Mouse (Mus musculus): ENCODE results near the gene Ap2a1.

Gene Ap2a1

DNA sequence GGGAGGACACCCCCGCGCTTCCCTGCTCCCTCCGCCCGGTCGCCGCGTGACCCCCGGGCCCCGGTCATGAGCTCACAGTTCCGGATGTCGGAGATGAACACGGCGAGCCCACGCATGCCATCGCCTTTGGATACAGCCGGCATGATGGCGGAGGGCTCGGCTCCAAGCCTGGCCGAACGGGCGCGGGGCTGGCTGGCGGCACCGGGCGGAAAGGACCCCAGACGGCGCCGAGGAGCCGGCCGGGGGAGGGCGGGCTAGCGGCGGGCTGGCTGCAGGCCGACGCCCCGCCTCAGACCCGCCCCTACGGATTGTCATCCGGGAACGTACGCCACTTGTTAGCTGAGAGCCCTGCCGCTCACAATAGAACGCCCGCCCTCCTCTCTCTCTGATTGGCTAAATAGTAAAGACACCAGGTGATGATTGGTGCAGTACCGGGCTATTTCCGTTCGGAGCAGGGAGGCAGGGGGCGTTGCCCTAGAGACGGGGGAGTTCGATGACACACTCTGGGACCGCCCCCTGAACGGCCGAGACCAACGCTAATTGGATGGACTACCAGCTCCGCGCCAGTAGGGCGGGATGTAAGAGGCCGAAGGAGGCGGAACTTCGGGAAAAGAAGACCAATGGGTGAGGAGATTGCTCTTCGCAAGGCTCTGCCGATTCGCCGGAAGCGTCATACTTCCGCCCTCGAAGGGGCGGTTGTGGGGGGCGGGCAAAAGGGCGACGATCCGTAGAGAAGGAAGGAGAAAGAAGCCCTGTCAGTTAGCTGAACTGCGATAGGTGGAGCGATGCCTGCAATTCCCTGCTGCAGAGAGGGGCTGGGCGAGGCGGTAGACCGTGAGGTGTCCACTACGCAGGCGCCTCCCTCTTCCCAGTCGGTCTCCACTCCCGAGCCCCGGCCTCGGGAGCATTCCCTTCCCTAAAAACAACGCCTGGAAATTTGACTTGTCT lies at the start of gene Ap2a1:
Ap2a1 (minus strand) TSS at position 293 of the 948 bp plus-strand sequence.
- peak; percentile 95 for DNase-seq

DNA sequence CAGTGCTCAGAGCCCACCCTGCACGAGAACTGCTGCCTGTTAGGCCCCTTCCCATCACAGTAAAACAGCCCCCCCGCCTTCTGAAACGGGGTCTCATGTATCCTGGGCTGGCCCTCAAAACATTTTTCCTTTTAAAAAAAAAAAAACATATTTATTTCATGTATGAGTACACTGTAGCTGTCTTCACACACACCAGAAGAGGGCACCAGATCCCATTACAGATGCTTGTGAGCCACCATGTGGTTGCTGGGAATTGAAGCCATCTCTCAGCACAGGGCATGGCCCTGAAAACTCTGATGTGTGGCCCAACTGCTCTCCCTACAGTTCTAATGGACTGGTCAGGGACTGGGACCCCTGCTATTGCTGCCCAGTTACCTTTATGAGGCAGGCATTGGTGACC lies 49.0 kb upstream of the Ap2a1 start:
- no peak for DNase-seq

DNA sequence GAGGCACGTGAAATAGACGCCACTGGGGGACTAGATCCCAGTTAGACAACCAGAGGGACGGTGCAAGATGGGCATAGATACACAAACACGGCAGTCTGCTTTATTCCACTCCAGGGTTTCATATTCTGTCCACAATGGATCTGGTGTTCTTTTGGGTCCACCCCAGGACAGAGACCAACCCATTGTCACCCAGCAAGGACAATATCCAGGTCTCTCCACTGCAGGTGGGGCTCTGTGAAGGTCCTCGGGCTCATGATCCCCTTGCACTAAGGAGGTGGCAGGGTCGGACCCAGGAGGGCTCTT lies 45.8 kb upstream of the Ap2a1 start:
- no peak for DNase-seq

DNA sequence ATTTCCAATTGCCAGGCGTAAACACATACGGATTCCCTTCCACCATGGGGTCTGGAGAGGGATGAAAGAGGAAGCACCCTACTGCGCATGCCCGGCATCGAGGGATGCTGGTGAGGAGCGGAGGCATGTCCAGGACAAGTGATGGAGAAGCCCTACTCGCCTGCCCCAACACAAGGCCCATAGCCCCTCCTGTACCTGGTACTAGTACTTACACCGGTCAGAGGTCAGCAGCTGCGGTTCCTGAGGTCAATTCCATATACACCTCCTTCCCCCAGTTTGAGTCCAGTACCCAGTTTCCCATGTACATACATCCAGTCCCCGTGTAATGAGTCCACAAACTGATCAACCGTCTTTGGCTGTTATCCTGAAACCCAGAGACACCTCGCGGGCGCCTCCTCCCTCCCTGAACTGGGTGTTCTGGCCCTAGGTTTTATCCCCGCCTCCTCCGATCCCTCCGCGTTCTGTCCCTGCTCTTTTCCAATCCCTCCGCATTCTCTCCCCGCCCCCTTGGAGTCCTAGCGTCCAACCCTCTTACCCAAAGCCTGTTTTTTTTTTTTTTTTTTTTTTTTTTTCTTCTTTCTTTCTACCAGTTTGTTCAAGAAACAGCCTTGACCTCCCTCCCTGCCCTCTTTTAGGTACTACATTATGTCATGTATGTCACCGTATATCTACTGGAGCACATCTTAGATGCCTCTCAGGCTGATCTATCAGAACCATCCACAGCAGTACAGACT lies 45.3 kb upstream of the Ap2a1 start, which contains the start of gene Cpt1c:
Cpt1c (minus strand) TSS at position 469 of the 734 bp plus-strand sequence.
- peak; percentile 95 for DNase-seq

DNA sequence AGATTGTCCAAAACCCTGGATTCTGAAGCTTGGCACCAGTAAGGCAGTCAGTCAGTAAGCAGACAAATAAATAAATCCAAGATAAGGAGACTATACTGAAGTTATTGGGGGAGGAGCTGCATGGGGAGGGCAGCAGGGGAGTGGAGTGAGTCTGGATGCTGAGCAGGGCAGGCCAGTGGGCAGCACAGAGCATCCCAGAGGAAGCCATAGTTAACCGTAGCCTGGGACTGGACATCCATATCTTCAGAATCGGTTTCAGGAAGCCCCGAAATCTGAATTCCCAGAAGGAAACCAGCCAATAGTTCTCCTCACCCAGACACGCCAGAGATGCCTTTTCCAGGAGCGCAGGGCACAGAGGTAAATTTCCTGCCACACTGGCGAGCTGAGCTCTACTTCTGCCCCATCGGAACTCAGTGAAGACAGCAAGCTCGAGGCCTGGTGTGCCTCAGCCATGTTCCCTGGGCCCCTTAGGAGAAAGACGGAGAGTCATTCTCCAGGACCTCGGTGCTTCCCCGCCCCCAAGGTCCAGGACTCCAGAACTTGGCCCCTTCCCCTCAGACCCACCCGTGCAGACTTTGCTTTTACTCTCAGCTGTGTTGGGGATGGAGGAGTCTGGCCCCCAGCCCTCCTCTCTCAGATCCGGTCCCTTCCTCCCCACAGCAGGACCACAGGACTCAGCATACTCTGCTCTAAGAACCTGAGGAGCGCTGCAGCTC lies 44.3 kb upstream of the Ap2a1 start:
- DNase-seq, result no peak

DNA sequence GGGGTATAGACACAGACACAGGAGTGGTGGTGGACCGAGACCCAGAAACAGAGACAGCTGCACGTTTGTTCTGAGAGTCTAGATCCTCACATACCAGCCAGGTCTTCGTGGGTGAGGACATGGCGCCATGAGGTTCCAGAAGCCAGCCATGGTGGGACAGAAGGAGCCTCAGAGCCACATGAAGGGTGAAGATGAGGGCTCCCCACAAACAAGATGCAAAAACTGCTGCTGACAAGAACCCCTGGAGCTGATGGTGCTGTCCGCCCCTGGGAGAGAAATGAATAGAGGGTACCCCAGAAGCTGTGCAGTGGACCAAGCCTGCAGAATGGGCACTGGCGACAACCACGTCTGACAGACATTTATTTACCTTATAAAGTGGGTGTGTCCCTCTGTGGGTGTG lies 41.8 kb upstream of the Ap2a1 start:
- DNase-seq, result no peak

DNA sequence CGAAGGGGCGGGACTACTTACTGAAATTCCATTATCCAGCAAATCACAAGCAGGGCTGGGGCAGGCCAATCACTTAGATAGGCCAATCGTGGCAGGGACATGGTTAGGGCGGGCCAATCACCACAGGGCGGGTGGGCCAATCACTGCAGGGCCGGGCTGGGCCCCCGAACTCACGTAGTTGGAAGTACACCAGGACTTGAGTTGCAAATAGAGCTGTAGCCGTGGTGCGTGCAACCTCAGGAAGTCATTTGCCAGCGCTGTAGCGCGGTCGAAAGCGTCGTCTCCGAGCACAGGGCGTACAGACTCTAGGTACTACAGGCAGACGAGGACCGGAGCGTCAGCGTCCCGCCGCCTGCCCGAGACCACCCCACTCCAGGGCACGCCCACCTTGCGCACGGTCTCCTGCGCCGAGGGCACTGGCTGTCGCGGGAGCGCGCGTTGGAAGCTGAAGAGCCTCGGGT lies 41.0 kb upstream of the Ap2a1 start:
- DNase-seq, result peak; percentile 84

DNA sequence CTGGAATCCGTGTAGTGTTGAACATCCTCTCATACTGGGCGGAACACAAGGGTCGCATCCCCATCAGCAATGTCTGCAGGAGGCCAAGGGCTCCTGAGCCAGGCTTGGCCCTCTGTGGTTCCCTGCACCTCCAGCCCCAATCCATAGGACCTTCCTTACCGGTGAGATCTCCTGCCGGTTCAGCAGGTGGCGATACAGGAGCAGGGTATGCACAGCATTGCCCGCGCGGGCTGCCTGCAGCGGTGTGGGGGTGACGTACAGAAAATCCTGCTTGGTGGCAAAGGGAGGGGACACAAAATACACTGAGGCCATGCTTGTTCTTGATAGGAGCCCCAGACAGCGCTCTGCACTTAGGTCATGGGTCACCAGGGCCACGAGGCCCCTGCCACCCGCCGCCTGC lies 37.3 kb upstream of the Ap2a1 start:
- DNase-seq, result no peak

DNA sequence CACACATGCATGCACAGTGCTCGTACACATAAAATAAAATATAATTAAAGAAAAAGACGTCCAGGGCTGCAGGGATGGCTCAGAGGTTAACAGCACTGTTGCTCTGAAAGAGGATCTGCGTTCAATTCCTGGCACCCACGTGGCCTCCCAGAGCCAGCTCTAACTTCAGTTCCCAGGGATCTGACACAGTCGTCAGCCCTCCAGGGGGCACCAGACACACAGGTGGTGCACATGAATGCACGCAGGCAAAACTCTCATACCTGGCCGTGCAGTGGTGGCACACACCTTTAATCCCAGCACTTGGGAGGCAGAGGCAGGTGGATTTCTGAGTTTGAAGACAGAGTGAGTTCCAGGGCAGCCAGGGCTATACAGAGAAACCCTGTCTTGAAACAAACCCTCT lies 36.7 kb upstream of the Ap2a1 start:
- DNase-seq, result no peak

DNA sequence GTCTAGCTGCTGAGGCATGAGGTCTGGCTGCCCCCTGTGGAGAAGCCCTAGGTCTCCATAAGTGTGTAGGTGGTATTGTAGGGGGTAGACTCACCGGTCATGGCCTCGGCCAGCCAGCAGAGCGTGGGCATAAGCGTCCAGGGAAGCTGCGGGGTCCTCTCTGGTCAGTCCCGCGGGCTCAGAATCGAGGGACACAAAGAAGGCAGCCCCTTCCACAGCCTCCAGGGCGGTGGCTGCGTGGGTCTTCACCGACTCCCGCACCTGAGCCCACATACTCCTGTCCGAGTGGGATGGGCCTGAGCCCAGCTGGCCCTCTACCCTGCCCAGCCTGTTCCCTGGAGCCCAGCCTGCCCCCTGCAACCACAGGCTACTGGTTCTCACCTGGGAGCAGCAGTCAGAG lies 35.7 kb upstream of the Ap2a1 start:
- DNase-seq, result no peak

DNA sequence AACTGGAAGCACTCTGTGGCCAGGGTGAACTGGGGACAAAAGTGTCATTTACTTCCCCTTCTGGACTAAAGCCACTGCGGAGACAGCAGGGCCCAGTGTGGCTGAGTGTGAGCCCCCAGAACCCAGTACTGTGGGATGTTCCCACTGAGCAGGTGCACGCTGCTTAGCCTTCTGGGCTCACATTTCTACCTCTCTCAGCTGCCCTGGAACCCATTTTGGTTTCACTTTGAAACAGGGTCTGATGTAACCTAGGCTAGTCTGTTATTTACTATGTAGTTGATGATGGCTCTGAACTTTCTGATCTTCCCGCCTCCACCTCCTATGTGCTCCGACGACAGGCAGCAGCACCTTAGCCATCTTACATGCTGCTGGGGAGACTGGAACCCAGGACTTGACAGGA lies 33.5 kb upstream of the Ap2a1 start:
- DNase-seq, result no peak

DNA sequence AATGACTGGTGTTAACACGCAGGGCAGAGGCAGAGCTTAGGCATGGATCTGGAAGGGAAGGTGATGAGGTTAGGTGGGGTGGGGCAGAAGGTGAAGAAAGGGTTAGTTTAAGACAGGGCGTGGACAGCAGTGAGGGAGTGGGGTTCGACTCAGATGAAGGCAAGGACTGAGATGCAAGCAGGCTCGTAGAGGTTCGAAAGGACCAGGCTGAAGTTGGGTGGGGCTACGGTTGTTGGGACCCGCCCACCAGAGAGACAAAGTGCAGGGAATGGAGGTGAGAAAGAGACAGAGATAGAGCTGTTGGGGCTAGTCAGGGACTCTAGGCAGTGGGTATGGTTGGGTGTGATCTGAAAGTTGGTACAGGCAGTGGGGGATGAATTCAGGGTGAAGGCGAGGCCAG lies 33.0 kb upstream of the Ap2a1 start:
- no peak for DNase-seq

DNA sequence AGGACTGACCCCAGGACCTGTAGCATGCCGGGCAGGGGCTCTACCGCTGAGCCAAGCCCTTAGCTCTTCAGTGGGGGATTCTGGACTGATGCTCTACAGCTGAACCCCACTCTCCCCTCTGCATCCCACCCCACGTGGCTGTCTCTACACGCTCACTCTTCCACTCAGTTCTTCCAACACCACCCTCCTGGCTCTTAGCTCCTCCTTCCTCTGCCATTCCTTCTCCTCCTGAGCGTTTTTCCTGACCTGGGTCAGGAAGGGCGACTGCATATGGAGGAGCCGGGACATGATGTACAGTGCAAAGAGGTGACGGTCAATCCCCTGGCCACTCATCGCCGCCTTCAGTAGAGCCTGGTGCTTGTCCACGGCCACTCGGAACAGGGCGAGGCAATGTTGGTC lies 31.2 kb upstream of the Ap2a1 start:
- DNase-seq, result no peak

DNA sequence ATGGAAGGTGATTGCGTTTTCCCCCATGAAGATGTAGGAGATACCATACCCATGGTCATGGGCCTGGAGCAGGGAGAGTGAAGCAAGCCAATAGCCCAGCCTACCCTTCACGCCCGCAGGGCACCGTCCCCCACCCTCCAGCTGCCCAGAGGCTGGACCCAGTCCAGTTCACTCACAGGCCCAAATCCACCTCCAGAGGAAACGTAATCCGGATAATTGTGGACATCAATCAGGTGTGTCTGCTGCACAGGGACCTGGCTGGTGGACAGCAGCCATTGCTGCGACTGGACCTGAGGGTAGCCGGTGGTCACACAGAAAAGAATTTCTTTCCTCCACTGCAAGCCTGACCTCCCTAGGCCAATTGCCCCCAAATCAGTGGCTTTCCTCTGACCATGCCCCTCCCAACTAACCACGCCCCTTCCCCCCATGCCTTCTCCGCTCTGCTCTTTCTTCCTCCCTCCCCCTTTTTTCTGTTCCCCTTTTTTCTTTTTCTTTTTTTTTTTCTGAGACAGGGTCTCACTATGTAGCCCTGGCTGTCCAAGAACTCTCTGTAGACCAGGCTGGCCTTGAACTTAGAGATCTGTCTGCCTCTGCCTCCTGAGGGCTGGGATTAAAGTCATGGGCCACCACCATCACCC lies 30.7 kb upstream of the Ap2a1 start:
- no peak for DNase-seq

DNA sequence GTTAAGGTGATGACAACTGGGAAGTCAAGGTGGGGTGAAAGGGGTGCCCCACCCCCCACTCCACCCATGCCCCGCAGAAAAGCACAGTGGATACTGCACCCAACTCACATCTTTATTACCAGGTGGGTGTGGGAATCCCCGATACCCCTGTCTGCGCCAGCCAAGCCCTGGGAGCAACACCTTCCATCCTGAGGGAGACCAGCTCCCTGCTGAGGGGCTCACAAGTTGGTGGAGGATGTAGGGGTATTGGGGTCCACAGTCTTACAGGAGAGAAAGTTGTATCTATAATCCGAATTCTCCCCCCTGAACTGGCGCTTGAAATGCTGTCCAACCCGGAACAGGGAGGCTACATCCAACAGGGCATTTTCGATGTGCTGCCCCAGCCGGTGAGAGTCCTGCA lies 30.0 kb upstream of the Ap2a1 start:
- DNase-seq, result no peak

DNA sequence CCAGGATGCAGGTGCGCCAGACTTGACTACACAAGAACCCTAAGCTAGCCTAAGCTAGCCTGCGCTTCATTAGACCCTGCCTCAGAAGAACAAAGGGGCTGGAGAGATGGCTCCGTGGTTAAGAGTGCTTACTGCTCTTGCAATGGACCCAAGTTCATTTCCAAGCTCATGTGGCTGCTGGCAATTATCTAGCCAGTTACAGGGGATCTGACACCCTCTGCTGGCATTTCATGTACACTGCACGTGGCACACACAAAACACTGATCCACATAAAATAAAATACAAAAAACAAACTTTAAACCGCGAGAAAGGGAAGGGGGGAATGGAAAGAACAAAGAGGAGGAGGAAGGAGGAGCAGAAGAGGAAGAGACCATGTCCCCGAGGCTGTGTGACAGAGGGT lies 28.9 kb upstream of the Ap2a1 start:
- DNase-seq, result no peak

DNA sequence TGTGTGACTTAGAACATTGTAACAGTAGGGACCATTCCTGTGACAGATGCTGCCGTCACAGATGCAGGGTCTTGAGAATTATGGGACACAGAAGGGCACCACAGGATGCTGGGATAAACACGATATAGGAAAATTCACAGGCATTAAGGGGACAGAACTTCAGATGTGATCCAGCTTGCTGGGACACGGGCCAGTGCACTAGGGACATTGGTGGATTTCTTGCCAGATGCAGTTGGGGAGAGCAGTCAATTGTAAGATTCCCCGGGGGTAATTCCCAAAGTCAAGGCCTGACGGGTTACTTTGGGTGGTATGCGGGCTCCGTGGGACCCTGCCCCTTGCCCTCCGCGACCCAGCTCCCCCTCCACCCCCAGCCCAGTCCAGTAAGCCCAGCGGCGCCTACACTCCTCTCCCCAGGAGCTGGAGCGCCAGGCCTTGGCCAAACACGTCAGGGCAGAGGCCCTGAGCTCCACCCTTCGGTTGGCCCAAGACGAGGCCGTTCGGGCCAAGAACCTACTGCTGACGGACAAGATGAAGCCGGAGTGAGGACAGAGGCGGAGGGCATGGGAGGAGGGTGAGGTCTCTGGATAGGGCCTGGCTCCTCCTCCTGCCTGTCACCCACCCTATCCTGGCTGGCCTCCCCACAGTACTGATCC lies 28.0 kb upstream of the Ap2a1 start:
- no peak for DNase-seq

DNA sequence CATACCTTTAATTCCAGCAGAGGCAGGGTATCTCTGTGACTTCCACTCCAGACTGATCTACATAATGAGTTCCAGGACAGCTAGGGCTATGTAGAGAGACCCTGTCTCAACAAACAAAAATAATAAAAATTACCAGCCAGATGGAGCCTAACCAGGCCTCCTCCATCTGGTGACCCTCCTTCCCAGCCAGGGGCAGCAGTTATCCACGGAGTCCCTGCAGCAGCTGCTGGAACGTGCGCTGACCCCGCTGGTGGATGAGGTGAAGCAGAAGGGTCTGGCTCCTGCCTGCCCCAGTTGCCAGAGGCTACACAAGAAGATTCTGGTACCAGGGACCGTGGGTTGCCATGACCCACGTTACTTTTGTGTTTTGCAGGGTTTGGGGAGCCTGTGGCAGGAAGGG lies 27.0 kb upstream of the Ap2a1 start:
- DNase-seq, result no peak

DNA sequence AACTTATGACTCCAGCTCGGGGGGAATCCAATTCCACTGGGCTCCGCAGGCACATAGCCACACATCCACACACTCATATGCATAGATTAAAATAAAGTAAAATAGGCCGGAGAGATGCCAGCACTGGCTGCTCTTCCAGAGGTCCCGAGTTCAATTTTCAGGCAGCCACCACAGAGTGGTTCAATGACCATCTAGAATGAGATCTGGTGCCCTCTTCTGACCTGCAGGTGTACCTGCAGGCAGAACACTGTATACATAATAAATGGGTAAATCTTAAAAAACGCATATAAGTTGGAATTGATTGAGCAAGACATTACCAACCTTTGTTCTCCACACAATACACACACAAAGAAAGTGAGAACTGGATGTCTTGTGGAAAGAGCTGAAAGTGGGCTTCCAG lies 26.3 kb upstream of the Ap2a1 start:
- DNase-seq, result no peak

DNA sequence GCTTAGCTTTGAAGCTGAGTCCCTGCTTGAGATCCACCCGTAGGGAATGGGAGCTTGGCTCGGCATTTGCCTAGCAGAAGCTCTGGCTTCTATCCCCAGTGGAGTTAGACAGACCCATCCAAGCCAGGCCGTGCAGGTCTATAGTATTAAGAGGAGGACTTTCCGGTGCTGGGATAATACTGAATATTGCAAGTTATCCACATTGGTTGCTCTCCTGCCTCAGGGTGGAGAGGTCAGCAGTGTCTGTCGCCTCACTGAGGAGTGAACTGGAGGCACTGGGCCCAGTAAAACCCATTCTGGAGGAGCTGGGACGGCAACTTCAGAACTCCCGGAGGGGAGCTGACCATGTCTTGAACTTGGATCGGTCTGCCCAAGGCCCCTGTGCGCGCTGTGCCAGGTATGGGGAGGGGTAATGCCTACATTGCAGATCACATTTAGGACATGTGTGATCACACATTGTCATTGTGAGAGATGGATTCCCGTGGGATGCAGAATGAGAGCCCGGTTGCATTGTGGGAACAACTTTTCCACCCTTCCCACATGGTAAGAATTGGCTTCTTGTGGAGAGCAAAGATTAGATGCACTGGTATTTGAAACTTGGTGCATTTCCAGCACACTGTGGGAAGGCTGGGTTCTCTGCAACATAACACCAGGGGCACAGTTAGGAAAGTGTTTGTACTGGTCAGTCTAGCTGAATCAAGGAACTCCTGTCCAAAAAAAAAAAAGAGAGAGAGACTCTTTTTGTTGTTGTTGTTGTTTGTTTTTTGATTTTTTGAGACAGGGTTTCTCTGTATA lies 25.0 kb upstream of the Ap2a1 start:
- no peak for DNase-seq

DNA sequence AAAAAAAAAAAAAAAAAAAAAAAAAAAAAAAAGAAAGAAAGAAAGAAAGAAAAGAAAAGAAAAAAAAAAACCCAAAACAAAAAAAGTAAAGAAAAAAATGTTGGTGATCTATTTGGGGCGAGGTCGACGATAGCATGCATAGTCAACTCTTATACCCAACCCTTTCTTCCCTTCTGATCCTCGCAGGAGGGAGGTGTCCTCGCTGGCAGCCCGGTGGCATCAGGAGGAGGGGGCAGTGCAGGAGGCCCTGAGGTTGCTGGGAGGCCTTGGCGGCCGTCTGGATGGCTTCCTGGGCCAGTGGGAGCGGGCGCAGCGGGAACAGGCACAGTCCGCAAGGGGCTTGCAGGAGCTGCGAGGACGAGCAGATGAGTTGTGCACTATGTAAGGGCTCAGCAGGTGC lies 24.3 kb upstream of the Ap2a1 start:
- no peak for DNase-seq
